Mouse (Mus musculus): ENCODE measurements around the gene Iqgap3. TPM values are rescaled to one million over a fixed set of nuclear protein-coding genes. Genes with fewer than 3 reads are reported as not detected.

Iqgap3 gene
- total RNA-seq, 1 experiment from 2014 or later: 17.2 TPM

Other genes with a start within 250 kb of the Iqgap3 start
- 0.59 TPM in 1 of 2 replicates, not detected in the other for gene Sh2d2a, start 235.2 kb upstream of the Iqgap3 start, total RNA-seq (2017)
- 31.6 and 42.4 TPM in 2 replicates for gene Prcc, start 196.4 kb upstream of the Iqgap3 start, total RNA-seq (2017)
- gene Hdgf, start 175.7 kb upstream of the Iqgap3 start, total RNA-seq (2017): 529 and 635 TPM in 2 replicates
- gene Mrpl24, start 162.5 kb upstream of the Iqgap3 start, total RNA-seq (2017): 114 and 121 TPM in 2 replicates
- gene Isg20l2, start 151.7 kb upstream of the Iqgap3 start, total RNA-seq (2017): 50.2 and 56.6 TPM in 2 replicates
- 11.3 and 13.5 TPM in 2 replicates for gene Rrnad1, start 151.3 kb upstream of the Iqgap3 start, total RNA-seq (2017)
- 2.0 TPM in 1 of 2 replicates, not detected in the other for gene Crabp2, start 133.3 kb upstream of the Iqgap3 start, total RNA-seq (2017)
- 0.09 TPM in 1 of 2 replicates, not detected in the other for gene Nes, start 110.9 kb upstream of the Iqgap3 start, total RNA-seq (2017)
- gene Bcan, start 81.7 kb upstream of the Iqgap3 start, total RNA-seq (2017): not detected in 2 replicates
- gene Hapln2, start 54.4 kb upstream of the Iqgap3 start, total RNA-seq (2017): not detected in 2 replicates
- gene Gpatch4, start 38.9 kb upstream of the Iqgap3 start, total RNA-seq (2017): 49.9 and 65.8 TPM in 2 replicates
- 29.6 and 33.9 TPM in 2 replicates for gene Naxe, start 23.5 kb upstream of the Iqgap3 start, total RNA-seq (2017)
- gene Ttc24, start 3.7 kb upstream of the Iqgap3 start, total RNA-seq (2017): not detected in 2 replicates
- gene Mef2d, start 60.4 kb downstream of the Iqgap3 start, total RNA-seq (2017): 32.2 and 46.4 TPM in 2 replicates
- not detected in 2 replicates for gene Rhbg, start 172.7 kb downstream of the Iqgap3 start, total RNA-seq (2017)
- gene Gm38392, start 205.2 kb downstream of the Iqgap3 start, total RNA-seq (2017): not detected in 2 replicates
- gene Tsacc, start 215.0 kb downstream of the Iqgap3 start, total RNA-seq (2017): 2.6 and 2.8 TPM in 2 replicates
- gene Cct3, start 215.1 kb downstream of the Iqgap3 start, total RNA-seq (2017): 331 and 375 TPM in 2 replicates
- 8.6 and 19.4 TPM in 2 replicates for gene Glmp, start 243.1 kb downstream of the Iqgap3 start, total RNA-seq (2017)

Data from common myeloid progenitor, adult 5-6 weeks (primary cell).